Mouse (Mus musculus) yolk sac, embryonic 10.5 days (tissue): Measurements from ENCODE around the gene Ddx59.

ENCODE experiments used
- DNase-seq: peaks from one replicate; pipeline ENCODE4 v3.0.0-alpha.2; 2017; ENCODE audit warnings: low spot score

Gene Ddx59

DNA sequence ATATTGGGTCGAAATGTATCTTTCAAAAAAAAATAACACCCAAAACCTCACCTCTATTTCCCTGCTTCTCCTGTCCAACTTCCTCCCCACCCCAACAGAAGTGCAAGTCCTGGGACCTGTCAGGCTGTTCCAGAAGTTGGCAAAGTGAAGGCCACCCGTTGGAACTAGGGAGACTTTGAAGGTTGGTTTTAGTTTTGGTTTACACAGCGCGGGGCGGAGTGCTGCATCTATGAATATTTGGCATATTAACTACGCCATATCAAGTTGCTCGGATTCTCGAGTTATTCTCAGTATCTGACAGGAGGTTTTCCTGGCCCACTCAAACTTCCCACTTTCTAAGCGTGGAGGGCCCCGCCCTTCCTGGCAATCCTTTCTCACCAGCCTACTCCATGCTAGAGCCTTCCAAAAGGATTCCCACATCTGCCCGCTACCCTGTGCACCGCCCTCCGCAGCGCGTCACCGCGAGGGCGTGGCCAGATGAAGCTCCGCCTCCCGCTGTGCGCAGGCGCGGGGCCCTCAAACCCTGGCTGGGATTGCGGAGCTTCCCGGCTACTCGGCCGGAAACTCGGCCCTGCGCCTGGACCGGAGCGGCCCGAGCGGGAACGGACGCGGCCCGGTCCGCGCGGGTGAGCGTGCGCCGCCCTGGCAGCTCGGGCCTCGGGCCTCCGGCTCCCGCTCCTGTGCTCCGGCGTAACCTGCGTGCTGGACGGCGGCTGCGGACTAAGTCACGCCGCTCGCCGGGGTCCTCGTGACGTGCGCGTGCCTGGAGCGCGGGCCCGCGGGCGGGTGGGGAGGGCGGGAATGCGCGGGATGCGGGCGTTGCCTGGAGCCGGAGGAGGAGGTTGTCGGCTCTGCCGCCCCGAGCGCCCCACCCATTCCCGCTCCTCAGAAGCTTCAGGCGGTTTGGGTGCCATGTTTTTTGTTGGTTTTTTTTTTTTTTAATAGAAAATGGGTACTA lies at the start of gene Ddx59:
Gene Ddx59 (plus strand): TSS at position 474 of the 958 bp plus-strand sequence.
- peak; percentile 96 for DNase-seq

DNA sequence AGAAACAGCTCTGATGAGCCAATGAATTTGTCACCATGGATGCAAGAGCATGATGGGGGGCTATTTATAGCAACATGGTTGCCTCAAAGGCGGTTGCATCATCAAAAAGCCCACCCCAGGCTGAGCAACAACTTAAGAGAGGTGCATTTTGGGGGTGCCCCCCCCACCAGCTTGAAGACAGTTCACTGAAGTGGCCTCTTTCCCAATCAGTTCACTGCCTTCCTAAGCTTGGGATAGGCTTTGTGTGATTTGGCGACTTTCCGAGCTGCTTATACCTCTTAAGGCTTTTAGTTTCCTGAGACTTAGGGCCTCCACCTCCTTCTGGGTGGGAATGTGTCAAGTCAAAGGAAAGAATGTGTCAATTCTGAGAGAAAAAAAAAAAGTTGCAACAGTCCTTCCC lies 49.1 kb upstream of the Ddx59 start:
- no peak for DNase-seq

DNA sequence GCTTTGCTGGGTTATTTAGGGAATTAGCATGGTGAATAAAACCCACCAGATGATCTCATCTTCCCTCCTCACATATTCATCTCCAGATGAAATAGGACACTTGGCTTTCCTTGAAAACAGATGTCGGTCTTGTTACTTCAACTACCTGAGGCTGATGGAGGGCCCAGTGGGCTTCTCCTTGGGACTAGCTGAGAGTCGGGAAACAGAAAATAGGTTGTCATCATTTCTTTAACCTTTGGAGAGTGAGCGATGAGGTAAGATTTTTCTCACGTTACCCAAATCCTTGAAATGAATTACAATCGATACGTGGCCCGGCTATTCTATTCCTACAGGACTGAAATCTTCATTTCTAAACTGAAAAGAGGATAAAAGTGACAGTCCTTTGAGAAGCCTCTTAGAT lies 35.8 kb upstream of the Ddx59 start:
- DNase-seq = no peak

DNA sequence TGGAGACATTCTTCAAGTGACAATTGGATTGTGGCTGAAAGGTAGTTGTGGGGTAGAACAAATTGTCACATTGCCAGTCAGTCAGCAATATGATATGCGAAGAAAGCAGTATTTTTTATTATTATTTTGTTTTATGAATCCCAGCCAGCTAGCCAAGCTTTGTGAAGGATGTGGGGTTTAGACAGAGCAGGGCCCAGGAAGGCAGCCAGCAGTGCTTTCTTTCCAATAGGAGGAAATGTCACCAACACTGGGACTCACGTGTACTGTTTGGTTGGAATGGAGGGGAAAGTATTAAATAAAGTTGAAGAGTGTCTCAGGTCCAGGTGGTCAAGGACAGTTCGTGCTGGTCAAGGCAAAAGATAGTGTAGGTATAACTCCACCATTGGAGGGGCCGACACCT lies 34.9 kb upstream of the Ddx59 start:
- no peak for DNase-seq

DNA sequence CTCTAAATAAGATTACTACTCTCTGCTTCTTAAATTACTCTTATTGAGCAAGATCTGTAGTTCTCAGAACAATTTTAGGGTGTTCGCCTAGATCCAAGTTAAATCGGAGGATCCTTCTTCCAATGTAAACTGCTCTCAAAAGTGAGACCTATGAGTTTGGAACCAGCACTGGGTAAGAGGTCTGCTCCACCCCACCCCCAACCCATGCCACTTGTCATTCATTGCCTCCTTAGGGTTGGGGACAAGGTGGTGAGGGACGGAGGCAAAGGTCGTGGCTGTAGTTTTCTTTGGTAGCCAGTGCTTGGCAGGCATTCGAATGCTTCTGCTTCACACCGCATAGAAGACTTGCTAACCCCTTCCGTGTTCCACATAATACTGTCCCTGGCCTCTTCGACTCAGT lies 34.5 kb upstream of the Ddx59 start:
- DNase-seq = no peak

DNA sequence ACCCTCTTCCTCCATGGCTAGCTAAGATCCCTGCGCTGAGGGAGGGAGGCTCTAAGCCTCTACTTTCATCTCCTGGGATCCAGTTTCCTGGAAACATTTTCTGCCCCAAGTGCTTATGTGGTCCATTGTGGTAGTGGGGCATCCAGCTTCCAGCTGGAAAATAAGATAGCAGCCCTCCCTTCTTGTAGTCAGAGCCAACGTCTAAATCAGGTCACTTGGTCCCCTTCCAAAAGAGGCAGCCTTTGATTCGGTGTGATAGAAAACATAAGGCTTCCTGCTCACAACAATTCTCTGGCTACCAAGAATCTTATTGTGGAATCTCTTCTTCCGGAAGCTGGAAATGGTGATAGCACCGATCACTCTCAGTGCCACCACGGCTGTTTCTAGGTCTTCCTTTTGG lies 33.9 kb upstream of the Ddx59 start:
- DNase-seq = no peak

DNA sequence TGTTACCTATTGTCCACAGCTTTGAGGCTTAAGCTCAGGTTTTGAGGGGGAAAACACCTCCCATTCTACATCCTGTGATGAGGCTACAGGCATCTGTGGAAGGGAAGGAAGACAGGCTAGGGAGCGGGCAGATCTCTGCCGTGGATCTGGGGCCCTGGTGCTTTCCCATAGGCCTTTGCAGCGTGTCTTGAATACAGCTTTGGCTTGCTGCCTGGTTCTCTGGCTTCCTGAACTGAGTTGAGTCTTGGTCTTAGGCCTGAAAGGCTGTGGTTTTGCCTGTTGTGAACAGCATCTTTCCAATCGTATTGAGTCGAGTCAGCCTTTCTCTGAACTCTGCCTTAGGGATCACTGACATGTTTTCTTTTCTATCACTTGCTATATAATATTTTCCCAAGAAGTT lies 33.5 kb upstream of the Ddx59 start:
- no peak for DNase-seq

DNA sequence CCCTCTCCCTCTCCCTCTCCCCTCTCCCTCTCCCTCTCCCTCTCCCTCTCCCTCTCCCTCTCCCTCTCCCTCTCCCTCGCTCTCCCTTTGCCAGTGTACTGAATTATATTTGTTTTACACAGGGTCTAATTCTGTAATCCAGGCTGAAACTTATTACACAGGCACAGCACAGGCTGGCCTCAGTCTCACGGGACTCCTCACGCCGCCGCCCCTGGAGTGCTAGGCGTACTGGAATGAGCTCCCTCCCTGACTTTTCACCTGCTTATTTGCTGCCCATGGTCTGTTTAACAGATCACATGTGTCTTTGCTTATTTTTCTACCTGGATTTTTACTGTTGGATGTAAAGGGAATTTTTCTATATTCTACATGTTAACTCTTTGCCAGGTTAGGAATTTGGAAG lies 28.2 kb upstream of the Ddx59 start:
- DNase-seq = no peak

DNA sequence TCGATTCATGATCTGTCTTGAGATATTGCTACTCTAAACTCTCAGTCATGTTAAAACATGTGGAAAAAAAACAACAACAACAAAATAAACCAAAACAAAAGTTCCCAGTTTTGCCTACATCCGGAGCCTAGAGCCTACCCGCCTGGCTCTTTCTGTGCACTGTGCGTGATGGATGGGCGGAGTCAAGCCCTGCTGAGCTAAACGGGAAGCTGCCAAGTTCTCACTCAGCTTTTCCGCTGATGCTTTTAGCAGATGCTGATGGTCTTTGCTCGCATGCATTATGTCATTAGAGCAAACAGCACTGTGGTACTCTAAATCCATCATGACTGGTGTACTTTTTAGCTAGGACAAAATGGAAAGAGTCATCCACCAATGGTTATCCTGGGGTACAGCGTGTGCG lies 20.6 kb upstream of the Ddx59 start:
- no peak for DNase-seq

DNA sequence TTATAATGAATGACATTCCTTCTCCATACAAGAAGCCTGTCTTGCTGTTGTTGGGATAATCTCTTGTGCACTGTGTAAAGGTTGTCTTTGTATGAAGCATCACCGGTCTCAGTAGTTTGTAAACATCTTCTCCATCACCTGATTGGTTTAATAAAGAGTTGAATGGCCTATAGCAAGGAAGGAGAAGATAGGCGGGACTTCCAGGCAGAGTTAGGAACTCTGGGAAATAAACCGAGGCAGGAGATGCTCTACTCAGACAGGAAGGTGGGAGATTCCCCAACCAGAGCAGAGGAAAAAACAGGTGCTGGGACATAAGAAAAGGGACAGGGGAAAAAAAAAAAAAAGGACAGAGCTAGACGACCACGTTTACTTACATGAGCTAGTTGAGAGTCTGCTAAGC lies 20.0 kb upstream of the Ddx59 start:
- DNase-seq = no peak

DNA sequence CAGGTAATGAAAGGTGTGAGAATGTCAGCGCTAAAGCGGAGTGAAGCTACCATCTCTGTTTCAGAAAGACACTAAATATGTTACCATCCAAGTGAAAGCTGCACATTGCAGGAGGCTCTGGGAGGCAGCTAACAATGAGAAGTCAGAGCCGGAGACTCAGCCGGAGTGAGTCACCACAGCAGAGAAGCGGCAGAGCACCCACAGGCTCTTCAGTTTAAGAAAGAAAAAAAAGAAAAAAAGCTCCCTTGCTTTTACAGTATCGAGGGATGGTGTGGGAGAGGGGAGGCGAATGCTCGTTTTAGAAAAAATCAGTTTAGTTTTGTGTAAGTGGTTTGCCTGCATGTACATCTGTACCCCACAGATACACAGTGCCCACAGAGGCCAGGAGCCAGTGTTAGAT lies 13.8 kb upstream of the Ddx59 start:
- no peak for DNase-seq

DNA sequence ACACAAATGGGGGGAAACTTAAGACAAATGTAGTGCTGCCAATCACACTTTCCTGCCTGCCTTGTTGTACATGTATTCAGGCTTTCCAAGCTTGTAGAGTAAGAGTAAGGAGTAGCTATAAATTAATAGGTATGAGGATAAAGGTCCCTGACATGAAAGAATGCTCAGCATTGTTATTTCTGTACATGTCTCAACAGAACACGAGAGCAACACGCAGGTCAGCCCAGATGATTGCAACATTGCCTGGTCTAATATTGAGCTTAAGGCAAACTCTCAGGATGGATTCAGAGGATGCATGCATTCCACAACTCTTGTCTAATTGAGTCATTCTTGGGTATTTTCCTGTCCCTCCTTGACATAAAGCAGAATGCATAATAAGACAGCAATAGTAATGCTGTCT lies 5.4 kb upstream of the Ddx59 start:
- no peak for DNase-seq

DNA sequence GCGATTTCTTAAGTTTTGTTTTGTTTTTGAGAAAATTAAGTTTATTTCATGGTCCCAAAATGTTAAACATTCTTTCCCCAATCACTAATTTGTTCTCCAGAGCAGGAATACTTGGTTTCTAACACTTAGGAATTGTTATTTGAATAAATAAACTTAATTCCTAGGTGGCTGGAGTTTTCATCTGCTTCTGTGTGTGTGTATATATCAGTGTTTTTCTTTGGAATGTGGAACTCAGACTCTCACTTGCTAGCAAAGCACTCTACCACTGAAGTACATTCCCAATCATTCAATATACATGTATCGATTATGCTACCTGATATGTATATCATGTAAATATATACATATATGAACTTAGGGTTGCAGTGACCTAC lies 670 bp downstream of the Ddx59 start:
- no peak for DNase-seq

DNA sequence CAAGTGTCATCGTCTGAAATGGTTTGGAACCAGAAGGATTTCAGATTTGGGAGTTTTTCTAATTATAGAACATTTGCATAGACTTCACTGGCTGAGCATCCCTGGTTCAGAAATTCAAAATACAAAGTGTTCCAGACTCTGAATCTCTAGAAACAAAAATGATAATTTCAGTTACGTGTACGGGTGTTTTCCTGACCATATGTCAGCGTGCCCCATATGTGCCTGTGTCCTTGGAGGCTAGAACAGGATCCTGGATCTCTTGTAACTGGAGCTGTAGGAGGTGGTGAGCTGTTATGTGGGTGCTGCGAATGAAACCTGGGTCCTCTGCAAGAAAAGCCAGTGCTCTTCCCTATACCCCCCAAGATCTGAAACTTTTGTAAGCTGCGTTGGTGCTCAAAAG lies 3.3 kb downstream of the Ddx59 start:
- no peak for DNase-seq

DNA sequence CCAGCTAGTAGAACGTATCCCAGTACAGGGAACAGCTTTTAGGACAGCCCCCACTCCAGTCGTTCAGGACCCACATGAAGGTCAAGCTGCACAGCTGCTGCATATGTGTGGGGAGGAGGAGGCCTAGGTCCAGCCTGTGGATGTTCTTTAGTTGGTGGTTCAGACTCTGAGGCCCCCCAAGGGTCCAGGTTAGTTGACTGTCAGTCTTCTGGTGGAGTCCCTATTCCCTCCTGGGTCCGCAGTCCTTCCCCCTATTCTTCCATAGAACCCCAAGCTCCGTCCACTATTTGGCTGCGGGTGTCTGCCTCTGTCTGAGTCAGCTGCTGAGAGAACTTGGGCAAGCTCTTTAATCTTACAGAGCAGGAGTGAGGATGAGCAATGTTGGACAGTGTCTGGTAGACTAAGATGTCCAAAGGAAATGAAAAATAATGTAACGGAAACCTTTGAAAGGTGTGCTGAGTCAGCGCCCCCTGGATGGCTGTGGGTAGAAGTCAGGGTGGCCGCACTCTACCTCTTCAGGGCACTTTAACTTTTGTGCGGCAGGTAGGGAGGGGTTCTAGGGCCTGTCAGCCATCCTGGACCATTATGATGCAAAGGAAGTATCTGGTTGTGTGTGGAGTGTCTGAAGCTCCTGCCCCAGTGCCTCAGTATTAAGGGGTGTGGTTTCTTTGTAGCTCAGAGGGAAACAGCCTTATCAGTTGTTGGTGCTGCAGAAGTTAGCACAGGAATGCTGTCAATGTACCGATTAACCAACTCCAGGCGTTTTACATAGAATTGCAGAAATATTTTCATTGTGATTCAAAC lies 12.3 kb downstream of the Ddx59 start:
- DNase-seq = no peak

DNA sequence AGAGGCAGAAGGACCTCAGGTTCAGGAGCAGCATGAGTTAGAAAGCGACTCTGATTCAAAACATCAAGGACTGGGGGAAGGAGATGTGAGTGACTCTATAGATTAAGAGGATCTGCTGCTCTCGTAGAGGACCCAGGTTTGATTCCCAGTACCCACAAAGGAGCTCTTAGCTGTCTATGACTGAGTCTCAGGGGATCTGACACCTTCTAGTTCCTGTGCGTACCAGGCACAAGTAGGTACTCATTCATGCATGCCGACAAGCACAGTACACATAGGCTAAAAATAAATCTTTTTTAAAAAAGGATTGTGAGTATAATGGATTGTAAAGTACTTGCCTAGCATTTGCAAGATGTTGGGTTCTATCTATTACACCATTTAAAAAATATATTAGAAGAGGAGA lies 13.9 kb downstream of the Ddx59 start:
- DNase-seq = no peak

DNA sequence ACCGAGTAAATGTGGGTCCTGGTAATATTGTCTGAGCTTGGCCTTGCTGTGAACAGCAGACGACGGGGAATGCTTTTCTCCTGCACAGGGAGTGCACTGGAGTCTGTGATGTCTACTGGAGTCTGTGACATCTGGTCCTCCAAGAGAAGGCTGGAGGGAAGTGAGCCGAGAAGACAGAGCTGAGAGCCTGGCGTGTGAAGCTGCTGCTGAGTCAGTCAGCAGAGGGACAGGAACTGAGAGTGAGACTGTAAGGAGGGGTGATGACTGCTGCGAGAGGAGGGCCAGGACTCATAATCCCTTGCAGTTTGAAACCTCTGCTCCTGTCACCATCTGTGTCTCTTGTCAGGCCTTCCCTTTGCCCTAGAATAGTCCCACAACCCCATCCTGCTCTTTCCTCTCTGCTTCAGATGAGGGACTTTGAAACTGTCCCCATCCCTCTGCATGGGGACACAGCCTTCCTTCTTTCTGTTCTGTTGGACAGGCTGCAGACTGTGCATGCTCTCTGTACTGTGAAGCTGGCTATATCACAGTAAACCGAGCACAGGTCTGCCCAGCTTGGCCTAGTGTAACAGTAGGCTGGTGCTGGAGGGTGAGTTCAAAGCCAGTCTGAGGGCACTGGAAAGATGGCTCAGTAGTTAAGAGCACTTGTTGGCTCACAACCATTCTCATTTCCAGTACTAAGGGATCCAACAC lies 15.2 kb downstream of the Ddx59 start:
- no peak for DNase-seq

DNA sequence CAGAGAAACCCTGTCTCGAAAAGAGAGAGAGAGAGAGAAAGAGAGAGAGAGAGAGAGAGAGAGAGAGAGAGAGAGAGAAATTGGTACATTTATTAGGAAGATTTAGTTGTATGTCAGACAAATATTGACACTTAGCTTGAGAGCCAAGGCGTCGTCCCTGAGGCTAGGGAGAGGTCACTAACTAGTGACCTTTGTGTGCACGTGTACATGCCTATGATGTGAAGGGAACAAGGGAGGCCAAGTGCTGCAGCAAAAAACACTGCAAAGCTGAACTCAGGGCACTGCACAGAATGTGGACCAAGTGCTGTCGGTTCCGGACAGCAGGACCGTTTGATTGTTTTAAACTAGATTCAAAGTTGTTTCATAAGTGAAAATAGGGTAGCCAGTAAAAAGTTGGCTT lies 25.7 kb downstream of the Ddx59 start:
- DNase-seq = no peak

DNA sequence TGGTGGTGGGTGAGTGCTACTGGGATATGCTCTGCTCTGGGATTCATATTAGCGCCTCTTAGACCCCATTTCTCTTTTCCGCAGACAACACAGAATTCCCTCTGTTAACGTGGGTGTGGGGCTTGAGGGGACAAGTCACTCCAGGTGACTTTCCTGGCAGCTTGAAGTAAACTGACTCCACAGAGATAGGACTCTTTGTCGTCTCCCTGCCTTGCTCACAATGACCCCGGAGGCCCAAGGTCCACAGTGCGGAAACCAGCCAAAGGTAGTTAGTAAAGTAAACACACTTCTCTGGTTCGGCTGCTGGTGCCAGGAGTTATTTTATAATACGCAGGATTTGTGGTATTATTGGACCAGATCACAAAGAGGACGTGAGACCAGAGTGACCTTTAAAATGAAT lies 27.7 kb downstream of the Ddx59 start:
- DNase-seq = peak; percentile 50

DNA sequence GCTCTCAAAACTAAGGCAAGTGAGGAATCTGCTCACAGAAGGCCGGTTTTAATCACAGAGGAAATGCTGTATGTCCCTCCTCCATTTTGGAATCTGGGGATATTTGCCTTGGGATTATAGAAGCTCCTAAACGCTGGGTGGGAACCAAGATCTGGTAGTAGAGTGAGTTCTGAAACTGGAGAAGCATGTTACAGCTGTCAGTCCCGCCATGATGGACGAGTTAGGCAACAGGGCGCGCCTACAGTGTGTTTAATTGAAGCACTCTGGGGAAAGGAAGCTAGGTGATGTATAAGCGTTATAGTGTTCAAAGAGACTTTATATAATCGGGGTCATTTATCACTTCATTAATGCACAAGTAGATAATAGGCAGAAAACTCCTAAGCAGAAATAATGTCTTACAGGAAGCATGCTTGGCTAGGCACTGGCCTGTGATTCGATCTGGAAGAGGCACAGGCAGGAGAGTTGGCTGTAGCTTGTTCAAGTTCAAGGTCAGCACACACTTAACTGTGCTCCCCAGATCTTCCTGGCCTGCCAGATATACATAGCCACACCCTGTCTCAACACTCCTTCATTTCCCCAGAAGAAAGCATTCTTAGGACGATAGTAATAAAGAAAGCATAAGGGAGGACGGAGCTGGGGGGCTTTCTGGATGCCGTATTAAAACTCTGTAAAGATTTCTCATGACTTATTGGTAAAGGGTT lies 29.6 kb downstream of the Ddx59 start:
- DNase-seq = no peak

DNA sequence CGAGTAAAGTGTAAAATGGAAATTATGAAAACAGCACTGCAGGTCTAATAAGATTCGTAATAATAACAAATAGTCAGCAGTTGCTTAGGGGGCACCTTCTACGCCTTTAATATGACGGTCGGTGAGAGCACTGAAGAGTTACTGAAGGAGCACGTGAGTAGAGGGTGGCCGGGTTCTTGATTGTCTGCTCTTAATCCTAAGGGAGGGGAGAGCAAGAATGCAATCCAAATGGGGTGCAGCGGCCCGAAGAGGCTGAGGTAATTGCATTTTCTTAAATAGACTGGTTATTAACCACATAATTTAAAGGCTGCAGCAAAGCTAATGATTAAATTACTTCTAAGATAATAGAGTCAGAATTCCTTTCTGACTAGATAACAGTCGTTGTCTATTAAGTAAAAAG lies 31.9 kb downstream of the Ddx59 start:
- DNase-seq = no peak

DNA sequence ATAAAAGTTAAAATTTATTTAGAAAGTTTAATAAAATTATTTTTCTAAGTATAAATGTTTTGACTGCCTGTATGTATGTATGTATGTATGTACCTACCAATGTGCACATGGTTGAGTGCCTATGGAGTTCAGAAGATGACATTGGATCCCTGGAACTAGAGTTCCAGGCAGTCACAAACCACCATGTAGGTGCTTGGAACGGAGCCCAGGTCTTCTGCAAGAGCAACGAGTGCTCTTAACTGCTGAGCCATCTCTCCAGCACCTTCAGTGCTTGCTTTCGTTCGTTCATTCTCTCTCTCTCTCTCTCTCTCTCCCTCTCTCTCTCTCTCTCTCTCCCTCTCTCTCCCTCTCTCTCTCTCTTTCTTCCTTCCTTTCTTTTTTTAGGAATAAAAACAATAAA lies 32.3 kb downstream of the Ddx59 start:
- DNase-seq = no peak
